Mouse (Mus musculus) forebrain, embryonic 15.5 days (tissue): ENCODE data around the gene Ssmem1. TPM values are rescaled to one million over a fixed set of nuclear protein-coding genes. Genes with fewer than 3 reads are reported as not detected.

Experiments used
- ATAC-seq: fragments of 200-750 bp; cut with Nextera tagmentation; replicated peaks from 2 replicates; pipeline ENCODE4 v1.8.0; 2017; ENCODE audit warnings: mild to moderate bottlenecking, moderate TSS enrichment, moderate library complexity
- H3K27ac ChIP-seq: fragments of 300-500 bp; sonication (generic); replicated peaks from 2 replicates; pipeline ENCODE4 v1.5.1; 2015; ENCODE audit warnings: mild to moderate bottlenecking, inconsistent platforms
- H3K27me3 ChIP-seq: fragments of 300-500 bp; sonication (generic); 2 replicates; pipeline ENCODE4 v1.6.1; 2015; ENCODE audit warnings: inconsistent platforms
- H3K36me3 ChIP-seq: fragments of 300-500 bp; sonication (generic); 2 replicates; pipeline ENCODE4 v1.6.1; 2015; ENCODE audit warnings: mild to moderate bottlenecking, inconsistent platforms
- H3K4me1 ChIP-seq: fragments of 300-500 bp; sonication (generic); 2 replicates; pipeline ENCODE4 v1.6.1; 2015; ENCODE audit warnings: inconsistent platforms
- H3K4me2 ChIP-seq: fragments of 300-500 bp; sonication (generic); replicated peaks from 2 replicates; pipeline ENCODE4 v1.6.1; 2015; ENCODE audit warnings: mild to moderate bottlenecking, inconsistent platforms
- H3K4me3 ChIP-seq: fragments of 300-500 bp; sonication (generic); 2 replicates; pipeline ENCODE4 v1.5.1; 2015; ENCODE audit warnings: mild to moderate bottlenecking, inconsistent platforms
- H3K9ac ChIP-seq: fragments of 300-500 bp; sonication (generic); replicated peaks from 2 replicates; pipeline ENCODE4 v1.6.1; 2015; ENCODE audit warnings: mild to moderate bottlenecking, inconsistent platforms
- H3K9me3 ChIP-seq: fragments of 300-500 bp; sonication (generic); 2 replicates; pipeline ENCODE4 v1.6.1; 2016; ENCODE audit warnings: inconsistent platforms
- WGBS: fragments of 180-500 bp; shearing (Covaris S2); methylation state at CpG from one replicate; pipeline ENCODE4 v1.1.7; 2015; ENCODE audit warnings: mixed read lengths; 5-methylcytosine and 5-hydroxymethylcytosine counted together
- polyA plus RNA-seq: library from polyadenylated mRNA; unstranded; fragments of >200 nt; fragmentation: Nextera tagmentation; extraction: Ambion mirVana; gene quantifications from 2 replicates; pipeline ENCODE4 v1.2.1, GENCODE M21; 2015

Gene Ssmem1
- polyA plus RNA-seq, 1 experiment from 2014 or later = not detected

GRCm38 (mm10) chr6:30535340-30535739 lies 25.7 kb downstream of the Ssmem1 start:
- Histone ChIP-seq H3K9me3 (no peaks in the 10 kb centered on the region), H3K4me2 (no peak overlapping the region), H3K27me3 (no peaks in the 10 kb centered on the region), H3K4me3 (no peak overlapping the region), H3K36me3 (no peaks in the 10 kb centered on the region), H3K9ac (no peak overlapping the region), H3K4me1 (no peaks in the 10 kb centered on the region), H3K27ac (no peak overlapping the region)
- 39% methylated on average over 3 of the region's 3 CpGs for WGBS
- ATAC-seq = no peak

GRCm38 (mm10) chr6:30538240-30538639 lies 28.6 kb downstream of the Ssmem1 start:
- no peak overlapping the region for H3K4me3 ChIP-seq
- WGBS = 57% methylated on average over 10 of the region's 10 CpGs
- no peak for ATAC-seq

GRCm38 (mm10) chr6:30538800-30539199 lies 29.2 kb downstream of the Ssmem1 start:
- Histone ChIP-seq H3K27me3 (no peaks in the 10 kb centered on the region), H3K27ac (no peak overlapping the region), H3K4me3 (no peak overlapping the region), H3K9ac (no peak overlapping the region), H3K36me3 (no peaks in the 10 kb centered on the region), H3K9me3 (no peaks in the 10 kb centered on the region), H3K4me2 (no peak overlapping the region), H3K4me1 (0 out of 2 replicates have a peak, but pooled peaks cover 5% of the 10 kb centered on the region)
- 88% methylated on average over 5 of the region's 5 CpGs for WGBS
- no peak for ATAC-seq

More at GRCm38 (mm10) chr6:30538240-30538639, 28.6 kb downstream of the Ssmem1 start:
- no peak overlapping the region for H3K27ac ChIP-seq
- H3K9me3 ChIP-seq = no peaks in the 10 kb centered on the region
- no peak overlapping the region for H3K4me2 ChIP-seq
- H3K27me3 ChIP-seq = no peaks in the 10 kb centered on the region
- no peak overlapping the region for H3K9ac ChIP-seq
- H3K36me3 ChIP-seq = no peaks in the 10 kb centered on the region
- H3K4me1 ChIP-seq = no peaks in the 10 kb centered on the region

GRCm38 (mm10) chr6:30541009-30541799 lies 31.6 kb downstream of the Ssmem1 start, which contains the start of gene Cpa2:
Gene Cpa2, plus strand, starts transcription at chr6:30541582.
- H3K4me2 ChIP-seq = no peak within 1 kb of the TSS

GRCm38 (mm10) chr6:30542277-30542676 lies 32.6 kb downstream of the Ssmem1 start:
- H3K27ac ChIP-seq = no peak overlapping the region
- ATAC-seq = no peak
- peaks cover 19% of the 10 kb centered on the region for H3K4me1 ChIP-seq
- no peak overlapping the region for H3K4me2 ChIP-seq
- H3K4me3 ChIP-seq = no peak overlapping the region
- H3K9ac ChIP-seq = no peak overlapping the region
- H3K27me3 ChIP-seq = no peaks in the 10 kb centered on the region
- 86% methylated on average over 6 of the region's 6 CpGs for WGBS
- H3K9me3 ChIP-seq = no peaks in the 10 kb centered on the region
- H3K36me3 ChIP-seq = no peaks in the 10 kb centered on the region

More at GRCm38 (mm10) chr6:30541009-30541799, 31.6 kb downstream of the Ssmem1 start, which contains the start of gene Cpa2:
- Histone ChIP-seq H3K27ac (no peak within 1 kb of the TSS), H3K9ac (no peak within 1 kb of the TSS), H3K9me3 (no peaks in the 10 kb centered on the region), H3K36me3 (no peaks in the 10 kb centered on the region), H3K4me3 (no peak within 1 kb of the TSS), H3K27me3 (no peaks in the 10 kb centered on the region), H3K4me1 (peaks cover 9% of the 10 kb centered on the region; the same call in 1 of the 2 replicates)
- 90% methylated on average over 11 of the region's 11 CpGs for WGBS
- no peak for ATAC-seq

GRCm38 (mm10) chr6:30543077-30543476 lies 33.4 kb downstream of the Ssmem1 start:
- H3K27ac ChIP-seq = no peak overlapping the region
- peaks cover 26% of the 10 kb centered on the region for H3K4me1 ChIP-seq
- H3K27me3 ChIP-seq = no peaks in the 10 kb centered on the region
- H3K4me3 ChIP-seq = no peak overlapping the region
- no peaks in the 10 kb centered on the region for H3K9me3 ChIP-seq
- no peak for ATAC-seq
- 54% methylated on average over 12 of the region's 12 CpGs for WGBS
- no peak overlapping the region for H3K9ac ChIP-seq
- H3K36me3 ChIP-seq = no peaks in the 10 kb centered on the region
- no peak overlapping the region for H3K4me2 ChIP-seq

- WGBS = 32% methylated on average over 8 of the region's 8 CpGs
- Histone ChIP-seq H3K36me3 (no peaks in the 10 kb centered on the region), H3K4me2 (no peak overlapping the region), H3K4me3 (no peak overlapping the region), H3K4me1 (peaks cover 32% of the 10 kb centered on the region), H3K9me3 (no peaks in the 10 kb centered on the region), H3K27ac (no peak overlapping the region), H3K27me3 (no peaks in the 10 kb centered on the region), H3K9ac (no peak overlapping the region)
- no peak for ATAC-seq
These were observed 34.2 kb downstream of the Ssmem1 start for GRCm38 (mm10) chr6:30543851-30544250.

GRCm38 (mm10) chr6:30545689-30546088 lies 36.0 kb downstream of the Ssmem1 start:
- Histone ChIP-seq H3K4me2 (no peak overlapping the region), H3K9me3 (no peaks in the 10 kb centered on the region), H3K27ac (0 out of 2 replicates have a peak overlapping the region, but pooled peaks have one; percentile 7), H3K9ac (no peak overlapping the region), H3K27me3 (no peaks in the 10 kb centered on the region), H3K4me3 (no peak overlapping the region), H3K4me1 (peaks cover 45% of the 10 kb centered on the region), H3K36me3 (no peaks in the 10 kb centered on the region)
- 83% methylated on average over 7 of the region's 7 CpGs for WGBS
- ATAC-seq = no peak

GRCm38 (mm10) chr6:30546571-30547273 lies 37.1 kb downstream of the Ssmem1 start:
- Histone ChIP-seq H3K36me3 (no peaks in the 10 kb centered on the region), H3K9me3 (no peaks in the 10 kb centered on the region), H3K27me3 (no peaks in the 10 kb centered on the region), H3K4me1 (peaks cover 49% of the 10 kb centered on the region), H3K27ac (peak overlapping the region; percentile 88), H3K9ac (peak overlapping the region; percentile 37), H3K4me3 (peak overlapping the region; percentile 29), H3K4me2 (peak overlapping the region; percentile 49)
- 7% methylated on average over 17 of the region's 17 CpGs for WGBS
- peak; percentile 68 for ATAC-seq

- peak overlapping the region; percentile 29 for H3K4me3 ChIP-seq
- H3K27me3 ChIP-seq = no peaks in the 10 kb centered on the region
- peak overlapping the region; percentile 88 for H3K27ac ChIP-seq
- peak; percentile 49 for ATAC-seq
- no peaks in the 10 kb centered on the region for H3K36me3 ChIP-seq
- peak overlapping the region; percentile 49 for H3K4me2 ChIP-seq
- H3K4me1 ChIP-seq = peaks cover 53% of the 10 kb centered on the region
- no peaks in the 10 kb centered on the region for H3K9me3 ChIP-seq
- 0% methylated on average over 16 of the region's 17 CpGs for WGBS
- H3K9ac ChIP-seq = peak overlapping the region; percentile 37
These were observed 37.6 kb downstream of the Ssmem1 start for GRCm38 (mm10) chr6:30547274-30547645.

- no peak for ATAC-seq
- Histone ChIP-seq H3K9me3 (no peaks in the 10 kb centered on the region), H3K4me3 (no peak overlapping the region), H3K4me1 (peaks cover 58% of the 10 kb centered on the region), H3K9ac (no peak overlapping the region), H3K4me2 (peak overlapping the region; percentile 49), H3K27ac (peak overlapping the region; percentile 88), H3K36me3 (no peaks in the 10 kb centered on the region), H3K27me3 (no peaks in the 10 kb centered on the region)
- WGBS = 14% methylated on average over 9 of the region's 9 CpGs
These were observed 38.1 kb downstream of the Ssmem1 start for GRCm38 (mm10) chr6:30547656-30548306.
